8 mouse cellular contexts compared by ENCODE assay signal in genomic region chrX:104413995-104414394, GRCm38 (mm10). TPM values are rescaled to one million over a fixed set of nuclear protein-coding genes. Genes with fewer than 3 reads are reported as not detected.
DNase-seq lines count a peak whose midpoint lies in the region; ATAC-seq and TF ChIP-seq lines count a peak whose summit lies in the region.

No protein-coding gene starts in this region.

- peak overlapping the region; percentile 94; the same call in 1 of the 2 replicates for H3K27ac ChIP-seq in embryonic facial prominence, embryonic 15.5 days (replicated peaks)
- no peak overlapping the region for H3K27ac ChIP-seq in intestine, embryonic 16.5 days (ENCODE audit: low read length)
- H3K27ac ChIP-seq in neural tube, embryonic 13.5 days (replicated peaks), result peak overlapping the region; percentile 93

- no peak for DNase-seq in lung, adult 2 months
- no peak for DNase-seq in lung, adult 18-20 months
- no peak for DNase-seq in layer of hippocampus, adult 18-20 months (ENCODE audit: low spot score in 2 of 2)
- DNase-seq in right cerebral cortex, postnatal 4 days, result no peak
- no peak for DNase-seq in thymus, postnatal 14 days

- peaks cover 13% of the 10 kb centered on the region for H3K27me3 ChIP-seq in embryonic facial prominence, embryonic 15.5 days
- H3K27me3 ChIP-seq in intestine, embryonic 16.5 days (replicated peaks; ENCODE audit: control insufficient read depth, insufficient read depth, low read length), result peaks cover 10% of the 10 kb centered on the region
- H3K27me3 ChIP-seq in neural tube, embryonic 13.5 days, result peaks cover 45% of the 10 kb centered on the region

- H3K36me3 ChIP-seq in embryonic facial prominence, embryonic 15.5 days, result no peaks in the 10 kb centered on the region
- no peaks in the 10 kb centered on the region for H3K36me3 ChIP-seq in intestine, embryonic 16.5 days (ENCODE audit: control insufficient read depth, insufficient read depth, low read length)
- H3K36me3 ChIP-seq in neural tube, embryonic 13.5 days, result no peaks in the 10 kb centered on the region

- peak overlapping the region; percentile 32 for H3K4me2 ChIP-seq in embryonic facial prominence, embryonic 15.5 days (replicated peaks)
- peak overlapping the region; percentile 43 for H3K4me2 ChIP-seq in intestine, embryonic 16.5 days (ENCODE audit: low read depth, low read length)
- peak overlapping the region; percentile 56 for H3K4me2 ChIP-seq in neural tube, embryonic 13.5 days

- 49% methylated on average over 7 of the region's 7 CpGs for WGBS in lung, adult 2 months
- WGBS in embryonic facial prominence, embryonic 15.5 days, result 47% methylated on average over 7 of the region's 7 CpGs
- WGBS in intestine, embryonic 16.5 days, result 44% methylated on average over 7 of the region's 7 CpGs
- WGBS in neural tube, embryonic 13.5 days, result 43% methylated on average over 7 of the region's 7 CpGs

- no peaks in the 10 kb centered on the region for H3K9me3 ChIP-seq in embryonic facial prominence, embryonic 15.5 days (replicated peaks)
- no peaks in the 10 kb centered on the region for H3K9me3 ChIP-seq in intestine, embryonic 16.5 days (ENCODE audit: control insufficient read depth, low read length)
- H3K9me3 ChIP-seq in neural tube, embryonic 13.5 days, result no peaks in the 10 kb centered on the region

- peak overlapping the region; percentile 97 for H3K4me3 ChIP-seq in lung, adult 2 months (replicated peaks; ENCODE audit: extremely low read depth, low read depth, low read length)
- peak overlapping the region; percentile 62 for H3K4me3 ChIP-seq in embryonic facial prominence, embryonic 15.5 days (replicated peaks)
- peak overlapping the region; percentile 69 for H3K4me3 ChIP-seq in intestine, embryonic 16.5 days (ENCODE audit: low read length)
- H3K4me3 ChIP-seq in neural tube, embryonic 13.5 days, result peak overlapping the region; percentile 67

- no peak overlapping the region for H3K9ac ChIP-seq in embryonic facial prominence, embryonic 15.5 days
- 0 out of 2 replicates have a peak overlapping the region, but pooled peaks have one; percentile 14 for H3K9ac ChIP-seq in intestine, embryonic 16.5 days (ENCODE audit: low read depth, low read length)
- H3K9ac ChIP-seq in neural tube, embryonic 13.5 days, result peak overlapping the region; percentile 49; the same call in 1 of the 2 replicates

- ATAC-seq in embryonic facial prominence, embryonic 15.5 days (ENCODE audit: insufficient number of reproducible peaks, low FRiP score, low TSS enrichment, low read depth), result no peak
- ATAC-seq in intestine, embryonic 16.5 days, result no peak
- ATAC-seq in neural tube, embryonic 13.5 days (ENCODE audit: low read depth), result peak; percentile 59; the same call in 1 of the 2 replicates

- no peaks in the 10 kb centered on the region; the same call in 1 of the 2 replicates for H3K4me1 ChIP-seq in lung, adult 2 months (ENCODE audit: control insufficient read depth, insufficient read depth, low read length)
- no peaks in the 10 kb centered on the region for H3K4me1 ChIP-seq in embryonic facial prominence, embryonic 15.5 days
- no peaks in the 10 kb centered on the region for H3K4me1 ChIP-seq in intestine, embryonic 16.5 days (ENCODE audit: control insufficient read depth, insufficient read depth, low read length)
- no peaks in the 10 kb centered on the region for H3K4me1 ChIP-seq in neural tube, embryonic 13.5 days (replicated peaks)

- TF ChIP-seq POLR2A in lung, adult 2 months (IDR thresholded peaks at IDR 0.05; ENCODE audit: borderline replicate concordance, extremely low read depth, low read depth, low read length), result no peak

- no peak for TF ChIP-seq CTCF in lung, adult 2 months (IDR thresholded peaks at IDR 0.05; ENCODE audit: insufficient read depth, low read length)

RNA-seq across cellular contexts. Expression of gene Abcb7, which starts 0.3 kb away (rescaled TPM):
- polyA plus RNA-seq in lung, adult 2 months (2012; rRNA removed), result 2.3 and 2.5 TPM in 2 replicates
- polyA plus RNA-seq in embryonic facial prominence, embryonic 15.5 days (2015; fragmentation: Nextera tagmentation; extraction: Ambion mirVana), result 5.1 and 5.8 TPM in 2 replicates
- polyA plus RNA-seq in intestine, embryonic 16.5 days (2015; fragmentation: Nextera tagmentation; extraction: Ambion mirVana), result 7.2 and 8.8 TPM in 2 replicates
- 7.8 and 8.7 TPM in 2 replicates for polyA plus RNA-seq in neural tube, embryonic 13.5 days (2015; fragmentation: Nextera tagmentation; extraction: Ambion mirVana)
- 10 to 100 TPM; 30.0 to 30.2 TPM for total RNA-seq in layer of hippocampus, adult 18-20 months (2021)
